Mouse (Mus musculus) NIH3T3 (cell line): ENCODE measurements at regions not wholly inside any gene's neighbourhood (a gene's known extent, or its start where the extent isn't known, plus 50 kb on each side); places are given as distances from the start of the nearest gene placed in this dataset.
"Not testable (repeated sequence)": the region's sequence is repeated elsewhere in the genome, so short reads cannot be mapped to it uniquely, and the experiment has no call there.

Experiments
- DNase-seq: peaks from one replicate; pipeline ENCODE4 v3.0.0-alpha.2; 2012; ENCODE audit warnings: low read depth

GRCm38 (mm10) chr13:3341416-3341815 lies 196.4 kb upstream of the Gdi2 start:
- DNase-seq, result no peak

- DNase-seq, result no peak
These were observed 194.3 kb upstream of the Gdi2 start for GRCm38 (mm10) chr13:3343611-3344010.

- not testable (repeated sequence) for DNase-seq
These were observed 183.0 kb upstream of the Gdi2 start for GRCm38 (mm10) chr13:3354912-3355311.

GRCm38 (mm10) chr13:3358079-3358608 lies 179.7 kb upstream of the Gdi2 start:
- DNase-seq, result no peak

GRCm38 (mm10) chr13:3358996-3359750 lies 178.7 kb upstream of the Gdi2 start:
- no peak for DNase-seq

- not testable (repeated sequence) for DNase-seq
These were observed 178.1 kb upstream of the Gdi2 start for GRCm38 (mm10) chr13:3359751-3360260.

GRCm38 (mm10) chr13:3360503-3361490 lies 177.1 kb upstream of the Gdi2 start:
- DNase-seq, result no peak

- peak; percentile 47 for DNase-seq
These were observed 165.2 kb upstream of the Gdi2 start for GRCm38 (mm10) chr13:3372701-3373100.

GRCm38 (mm10) chr13:3373522-3374220 lies 164.2 kb upstream of the Gdi2 start:
- peak; percentile 51 for DNase-seq

- DNase-seq, result peak; percentile 50
These were observed 163.1 kb upstream of the Gdi2 start for GRCm38 (mm10) chr13:3374796-3375195.

GRCm38 (mm10) chr13:3377801-3378200 lies 160.1 kb upstream of the Gdi2 start:
- not testable (repeated sequence) for DNase-seq

GRCm38 (mm10) chr13:3405783-3406182 lies 132.1 kb upstream of the Gdi2 start:
- peak; percentile 59 for DNase-seq

- peak; percentile 100 for DNase-seq
These were observed 131.4 kb upstream of the Gdi2 start for GRCm38 (mm10) chr13:3406236-3407017.

GRCm38 (mm10) chr13:3410281-3410680 lies 127.6 kb upstream of the Gdi2 start:
- DNase-seq, result not testable (repeated sequence)

GRCm38 (mm10) chr13:3417026-3417425 lies 120.8 kb upstream of the Gdi2 start:
- peak; percentile 11 for DNase-seq

GRCm38 (mm10) chr13:3455374-3455773 lies 82.5 kb upstream of the Gdi2 start:
- DNase-seq, result not testable (repeated sequence)

- no peak for DNase-seq
These were observed 61.0 kb upstream of the Gdi2 start for GRCm38 (mm10) chr13:3476884-3477283.

- DNase-seq, result no peak
These were observed 59.7 kb upstream of the Gdi2 start for GRCm38 (mm10) chr13:3477997-3478728.
